Mouse (Mus musculus): ENCODE results near the gene Cybrd1. TPM values are rescaled to one million over a fixed set of nuclear protein-coding genes. Genes with fewer than 3 reads are reported as not detected.
A peak's percentile ranks its signal among the peaks of the same experiment; 100 is the strongest.

The Cybrd1 gene
- total and polyA plus RNA-seq, 3 experiments = 0.08 to 0.21 TPM; not detected in 1

DNA sequence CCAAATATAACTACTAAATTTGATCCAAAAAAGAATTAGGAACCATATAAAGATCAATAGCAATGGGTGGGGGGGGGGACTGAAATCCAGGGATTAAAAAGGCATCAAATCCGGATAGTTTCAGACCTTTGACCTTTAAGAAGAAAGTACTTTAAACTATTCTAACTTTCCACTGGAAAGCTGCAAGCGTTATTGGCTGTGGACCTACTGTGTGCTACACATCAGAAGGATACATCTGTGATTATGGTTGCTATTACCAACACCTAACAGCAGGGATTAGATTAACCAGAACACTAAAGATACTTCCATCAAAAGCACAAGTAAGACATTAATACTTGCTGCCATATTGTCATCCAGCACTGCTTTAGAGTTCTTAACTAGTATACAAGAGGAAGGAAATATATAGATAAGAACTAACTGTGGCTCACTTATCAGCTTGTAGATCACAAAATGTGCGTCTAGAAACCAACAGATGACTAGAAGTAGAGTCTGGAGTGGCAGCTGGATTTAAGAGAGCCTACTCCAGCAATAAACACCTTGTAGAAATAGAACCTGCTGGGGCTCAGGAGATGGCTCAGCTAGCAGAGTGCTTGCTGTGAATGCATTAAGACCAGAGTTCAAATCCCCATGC is 14.3 kb downstream of the Cybrd1 start (continued):
- TF ChIP-seq POLR2AphosphoS2 (IDR thresholded peaks at IDR 0.05; ENCODE audit: low read length) = no peak
- 0 out of 2 replicates have a peak, but pooled peaks have one; percentile 38 for TF ChIP-seq SIN3A (IDR thresholded peaks at IDR 0.05; ENCODE audit: low read length)

DNA sequence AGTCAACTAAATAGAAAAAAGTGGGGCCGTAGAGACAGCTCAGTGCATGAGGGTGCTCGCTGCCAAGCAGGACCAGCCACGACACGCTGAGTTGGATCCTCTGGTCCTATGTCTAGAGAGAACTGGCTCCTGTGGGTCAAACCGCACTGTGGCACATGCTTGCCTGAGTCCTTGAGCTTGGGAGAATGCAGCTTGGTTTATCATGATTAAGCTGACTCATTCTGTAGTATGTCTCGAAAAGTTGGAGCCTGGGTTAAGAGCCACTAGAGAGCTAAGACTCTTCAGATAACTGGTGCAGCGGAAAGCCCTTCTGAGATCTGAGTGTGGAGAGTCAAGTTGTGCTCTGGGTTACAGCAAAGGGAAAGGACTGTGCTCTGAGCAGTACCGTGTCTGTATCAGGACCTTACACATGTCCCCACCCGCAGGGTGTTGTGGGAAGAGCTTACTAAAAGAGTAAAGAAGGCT is 16.4 kb downstream of the Cybrd1 start:
- Histone ChIP-seq H3K4me3 (ENCODE audit: control insufficient read depth in 1 of 2, insufficient read depth in 1 of 2, low read depth in 2 of 2, low read length in 2 of 2) (peak overlapping the region; percentile 35 to 49), H3K4me1 (ENCODE audit: control insufficient read depth in 1 of 2, insufficient read depth in 2 of 2, low read length in 2 of 2) (peaks cover 14 to 15% of the 10 kb centered on the region in 2 experiments), H3K79me2 (ENCODE audit: control insufficient read depth, insufficient read depth, low read length, poor library complexity) (no peaks in the 10 kb centered on the region), H3K36me3 (ENCODE audit: control insufficient read depth in 1 of 2, insufficient read depth in 2 of 2, low read length in 2 of 2) (peaks cover 0 to 18% of the 10 kb centered on the region in 2 experiments; a peak in 2 of 4 replicates), H3K27me3 (ENCODE audit: control insufficient read depth in 1 of 2, insufficient read depth in 2 of 2, low read length in 2 of 2) (no peaks in the 10 kb centered on the region), H3K9ac (ENCODE audit: control insufficient read depth, low read depth, low read length, poor library complexity, severe bottlenecking) (peak overlapping the region; percentile 64), H3K9me3 (replicated peaks; ENCODE audit: insufficient read depth, low read length) (no peaks in the 10 kb centered on the region), H3K27ac (ENCODE audit: control insufficient read depth, low read depth, low read length) (peak overlapping the region; percentile 85)
- DNase-seq (ENCODE audit: low read depth, low spot score) = peak; percentile 92
- no peak for TF ChIP-seq CHD2 (IDR thresholded peaks at IDR 0.05; ENCODE audit: low read length)
- TF ChIP-seq USF2 (IDR thresholded peaks at IDR 0.05; ENCODE audit: borderline replicate concordance in 1 of 2, insufficient read depth in 1 of 2, low read depth in 1 of 2, low read length in 2 of 2) = no peak
- TF ChIP-seq ZMIZ1 (IDR thresholded peaks at IDR 0.05; ENCODE audit: low read depth, low read length) = peak; percentile 71; the same call in 1 of the 2 replicates
- peak in 1 of 2 experiments; percentile 61; a peak in 2 of 4 replicates for TF ChIP-seq POLR2A (IDR thresholded peaks at IDR 0.05; ENCODE audit: control insufficient read depth in 1 of 2, insufficient read depth in 1 of 2, low read depth in 1 of 2, low read length in 2 of 2, poor library complexity in 1 of 2)
- no peak for TF ChIP-seq CHD1 (IDR thresholded peaks at IDR 0.05; ENCODE audit: low read depth, low read length)
- TF ChIP-seq SIN3A (IDR thresholded peaks at IDR 0.05; ENCODE audit: low read length) = peak; percentile 75
- peak; percentile 44; the same call in 1 of the 2 replicates for TF ChIP-seq HCFC1 (IDR thresholded peaks at IDR 0.05; ENCODE audit: low read depth, low read length)
- 0 out of 2 replicates have a peak, but pooled peaks have one; percentile 36 for TF ChIP-seq UBTF (IDR thresholded peaks at IDR 0.05; ENCODE audit: borderline replicate concordance, insufficient read depth, low read depth, low read length)
- peak; percentile 54; the same call in 1 of the 2 replicates for TF ChIP-seq GABPA (IDR thresholded peaks at IDR 0.05; ENCODE audit: low read depth, low read length)
- 0 out of 2 replicates have a peak, but pooled peaks have one; percentile 22 for TF ChIP-seq RCOR1 (IDR thresholded peaks at IDR 0.05; ENCODE audit: low read depth, low read length)
- no peak; the same call in 1 of the 2 replicates for TF ChIP-seq NELFE (IDR thresholded peaks at IDR 0.05; ENCODE audit: low read depth, low read length)
- no peak for TF ChIP-seq MYB (IDR thresholded peaks at IDR 0.05; ENCODE audit: low read depth, low read length)
- TF ChIP-seq MAFK (IDR thresholded peaks at IDR 0.05; ENCODE audit: borderline replicate concordance, low read depth, low read length) = 0 out of 2 replicates have a peak, but pooled peaks have one; percentile 14
- no peak for TF ChIP-seq ZC3H11A (IDR thresholded peaks at IDR 0.05; ENCODE audit: low read depth, low read length)
- TF ChIP-seq GATA1 (IDR thresholded peaks at IDR 0.05; ENCODE audit: low read depth, low read length) = peak; percentile 58
- TF ChIP-seq MEF2A (IDR thresholded peaks at IDR 0.05; ENCODE audit: extremely low read depth, insufficient replicate concordance, low read depth, low read length, poor library complexity, severe bottlenecking) = no peak
- peak; percentile 93 for TF ChIP-seq MYC (IDR thresholded peaks at IDR 0.05; ENCODE audit: low read depth, low read length)
- no peak; the same call in 1 of the 2 replicates for TF ChIP-seq RAD21 (IDR thresholded peaks at IDR 0.05; ENCODE audit: low read depth, low read length)
- TF ChIP-seq MAX (IDR thresholded peaks at IDR 0.05; ENCODE audit: low read length) = peak; percentile 90
- TF ChIP-seq KAT2A (conservative IDR thresholded peaks at IDR 0.05; ENCODE audit: low read depth, low read length) = no peak
- no peak for TF ChIP-seq MAZ (IDR thresholded peaks at IDR 0.05; ENCODE audit: low read depth, low read length)
- no peak for TF ChIP-seq CTCF (IDR thresholded peaks at IDR 0.05 in 2 of 3, conservative IDR thresholded peaks at IDR 0.05 in 1 of 3; ENCODE audit: control insufficient read depth in 1 of 3, insufficient read depth in 1 of 3, low read depth in 2 of 3, low read length in 3 of 3, poor library complexity in 1 of 3, severe bottlenecking in 1 of 3)
- no peak for TF ChIP-seq ZKSCAN1 (IDR thresholded peaks at IDR 0.05; ENCODE audit: low read depth, low read length)
- TF ChIP-seq MXI1 (IDR thresholded peaks at IDR 0.05; ENCODE audit: low read depth, low read length) = peak; percentile 89
- TF ChIP-seq USF1 (IDR thresholded peaks at IDR 0.05; ENCODE audit: low read depth, low read length) = 0 out of 2 replicates have a peak, but pooled peaks have one; percentile 34
- TF ChIP-seq ZNF384 (IDR thresholded peaks at IDR 0.05; ENCODE audit: low read depth, low read length) = no peak
- peak; percentile 45 to 70; a peak in 3 of 4 replicates for TF ChIP-seq EP300 (IDR thresholded peaks at IDR 0.05; ENCODE audit: low read depth in 1 of 2, low read length in 2 of 2)
- 0 out of 2 replicates have a peak, but pooled peaks have one; percentile 43 for TF ChIP-seq JUND (IDR thresholded peaks at IDR 0.05; ENCODE audit: low read depth, low read length)
- no peak; the same call in 1 of the 2 replicates for TF ChIP-seq SMC3 (IDR thresholded peaks at IDR 0.05; ENCODE audit: low read depth, low read length)
- peak; percentile 53 for TF ChIP-seq TAL1 (IDR thresholded peaks at IDR 0.05; ENCODE audit: low read length)
- 0 out of 2 replicates have a peak, but pooled peaks have one; percentile 25 for TF ChIP-seq POLR2AphosphoS2 (IDR thresholded peaks at IDR 0.05; ENCODE audit: low read length)
- TF ChIP-seq BHLHE40 (IDR thresholded peaks at IDR 0.05; ENCODE audit: borderline replicate concordance, low read depth, low read length) = peak; percentile 37; the same call in 1 of the 2 replicates
- peak; percentile 85 for TF ChIP-seq TBP (IDR thresholded peaks at IDR 0.05; ENCODE audit: low read depth, low read length)
